Mouse (Mus musculus) skeletal muscle tissue, postnatal 0 days (tissue): ENCODE measurements around the gene Gm20850. TPM values are rescaled to one million over a fixed set of nuclear protein-coding genes. Genes with fewer than 3 reads are reported as not detected.

Experiments
- polyA plus RNA-seq: library from polyadenylated mRNA; unstranded; fragments of >200 nt; fragmentation: Nextera tagmentation; extraction: Ambion mirVana; gene quantifications from 2 replicates; pipeline ENCODE4 v1.2.1, GENCODE M21; 2015

The Gm20850 gene
- polyA plus RNA-seq, result not detected in 2 replicates

GRCm38 (mm10) chrY:75715022-75715421 lies at the start of gene Gm20850:
TSS of gene Gm20850 (plus strand) at chrY:75715322.

